Mouse (Mus musculus) CD8-positive naive resting alpha-beta T cell, adult 2 months (primary cell): Measurements from ENCODE around the gene Slain1.

Source experiments
- DNase-seq, 2 experiments: peaks; one replicate each; pipeline ENCODE4 v3.0.0; 2022; ENCODE audit warnings: low read depth in 2 of 2, low spot score in 2 of 2

The Slain1 gene

DNA sequence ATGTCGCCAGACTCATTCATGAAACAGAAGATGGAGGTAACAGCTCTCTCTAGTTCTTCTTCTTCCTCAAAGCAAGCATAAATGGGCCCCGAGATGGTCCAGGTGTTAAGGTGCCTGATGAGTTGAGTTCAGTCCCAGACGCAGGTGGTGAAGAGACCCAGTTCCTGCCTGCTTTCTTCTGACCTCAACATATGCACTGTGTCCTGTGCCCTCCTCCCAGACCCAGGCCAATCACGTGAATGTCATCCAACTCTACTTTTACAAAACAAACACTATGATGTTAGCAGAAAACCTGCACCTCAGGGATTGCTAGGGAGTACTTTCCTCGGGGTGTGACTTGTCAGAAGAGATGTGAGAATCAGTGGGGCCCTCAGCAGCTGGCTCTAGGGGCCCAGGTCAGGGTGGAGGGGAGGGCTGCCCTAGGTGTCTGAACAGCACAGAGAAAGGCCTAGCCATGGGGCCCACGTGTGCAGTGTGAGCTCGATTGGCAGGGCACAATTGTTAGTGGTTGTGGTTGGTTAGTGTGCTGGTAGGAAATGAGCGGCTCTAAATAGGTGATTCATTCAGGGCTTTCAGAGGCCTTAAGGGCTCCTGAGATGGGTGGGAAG lies 16.4 kb downstream of the Slain1 start:
- DNase-seq, result no peak

DNA sequence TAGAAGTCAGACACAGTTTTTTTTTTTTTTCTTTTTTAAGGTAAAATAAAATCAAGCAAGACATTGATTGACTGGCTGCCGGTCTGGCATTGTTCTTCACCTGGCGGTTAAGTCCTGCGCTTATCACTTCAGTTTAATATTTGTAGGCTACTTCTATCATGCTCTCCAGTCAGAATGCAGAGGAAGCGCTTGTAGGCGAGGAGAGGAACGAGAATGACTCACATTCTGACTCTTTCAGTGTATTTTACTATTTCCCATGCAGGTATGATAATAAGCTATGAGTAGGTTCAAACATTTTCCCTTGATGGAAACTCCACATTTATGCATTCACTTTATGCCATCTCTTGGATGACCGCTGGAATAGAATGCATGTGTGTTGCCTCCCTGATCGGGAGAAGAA lies 17.0 kb downstream of the Slain1 start:
- no peak for DNase-seq

DNA sequence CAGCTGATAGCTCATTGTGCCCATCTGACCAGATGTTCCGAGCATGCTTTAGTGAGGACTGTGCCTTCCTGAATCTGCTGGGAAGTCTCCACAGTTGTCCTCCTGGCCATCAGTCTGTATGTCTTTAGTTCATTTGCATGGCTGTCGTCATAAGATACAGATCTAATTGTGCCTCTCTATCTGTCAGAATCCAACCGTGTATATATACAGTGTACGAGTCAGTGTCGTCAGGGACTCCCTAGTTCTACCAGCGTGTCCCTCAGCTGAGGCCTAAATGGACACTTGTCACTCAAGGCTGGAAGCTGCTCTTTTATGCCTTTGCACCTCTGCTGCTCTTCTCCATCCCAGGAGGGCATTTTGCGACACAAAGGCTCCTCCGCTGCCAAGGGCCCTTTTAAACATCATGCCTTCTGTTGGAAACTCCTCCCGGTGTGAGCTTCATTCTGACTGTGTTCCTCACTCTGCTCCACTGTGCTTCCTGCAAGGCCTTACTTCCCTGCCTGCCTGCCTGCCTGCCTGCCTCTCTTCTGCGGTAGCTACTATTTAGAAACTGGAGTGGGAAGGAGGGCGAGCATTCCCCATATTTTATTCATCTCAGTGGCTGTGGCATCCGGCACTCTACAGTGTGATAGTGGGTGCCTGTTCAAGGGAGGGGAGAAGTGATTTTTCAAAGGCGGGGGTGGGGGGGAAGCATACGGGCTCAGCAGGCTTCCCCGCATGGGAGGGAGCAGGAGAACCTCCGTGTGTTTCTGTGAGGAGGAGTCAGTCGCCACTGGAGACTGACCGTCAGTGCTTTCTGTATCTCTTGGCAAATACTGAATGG lies 29.6 kb downstream of the Slain1 start:
- no peak for DNase-seq

DNA sequence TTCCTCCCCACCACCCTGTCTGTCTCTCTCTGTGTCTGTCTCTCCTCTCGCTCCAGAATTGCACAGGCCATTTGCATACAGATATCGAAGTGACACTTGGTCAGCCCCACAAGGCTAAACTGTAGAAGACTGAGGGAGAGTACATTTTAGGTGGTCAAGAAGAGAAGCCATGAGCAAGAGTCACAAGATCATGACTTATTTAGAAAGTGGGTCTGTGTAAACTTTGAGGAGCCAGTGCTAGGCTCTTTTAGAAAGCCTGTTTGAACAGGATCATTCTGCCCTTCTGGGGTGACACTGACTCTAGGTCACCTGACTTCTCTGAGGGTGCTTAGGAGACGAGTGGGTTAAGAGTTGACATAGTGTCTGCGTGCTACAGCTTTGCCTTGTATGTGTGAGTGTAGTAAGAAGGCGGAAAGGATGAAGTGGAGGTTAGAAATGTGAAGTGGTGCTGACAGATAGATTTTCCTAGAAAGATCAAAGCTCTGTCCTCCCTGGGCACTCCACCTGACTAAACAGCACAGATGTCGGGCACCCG lies 30.3 kb downstream of the Slain1 start:
- DNase-seq, result no peak

DNA sequence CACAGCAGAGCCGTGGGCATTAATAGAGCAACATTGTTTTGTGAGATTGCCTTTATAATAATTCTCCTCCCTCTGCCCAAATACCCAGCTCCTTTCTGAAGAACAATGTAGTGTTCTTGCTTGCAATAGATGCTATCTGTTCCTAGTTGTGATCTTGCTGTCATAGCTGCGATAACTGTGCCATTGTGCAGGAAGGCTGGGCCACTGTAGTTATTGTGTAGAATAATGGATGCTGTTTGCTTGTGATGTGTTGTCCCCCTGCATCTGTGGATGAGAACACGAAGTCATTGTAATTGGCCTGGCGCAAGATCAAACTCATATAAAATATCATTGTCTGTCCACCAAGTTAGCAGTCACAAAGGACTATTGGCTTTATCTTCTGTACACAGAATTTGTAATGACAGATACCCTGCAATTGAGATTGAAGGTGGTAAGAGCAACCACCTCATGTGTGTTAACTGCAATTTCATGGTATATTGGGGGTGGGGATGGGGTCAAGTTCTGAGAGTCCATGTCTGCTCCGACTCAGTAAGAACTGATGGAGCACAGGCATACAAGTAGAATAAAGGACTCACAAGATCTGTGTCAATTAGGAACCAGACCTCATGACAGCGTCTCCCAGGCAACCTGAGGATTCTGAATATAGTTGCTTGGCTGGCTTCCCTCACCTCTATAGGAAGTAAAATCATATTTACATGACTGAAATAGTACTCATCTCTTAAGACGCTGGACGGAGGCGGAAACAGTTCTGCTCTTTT lies 32.8 kb downstream of the Slain1 start:
- no peak for DNase-seq

DNA sequence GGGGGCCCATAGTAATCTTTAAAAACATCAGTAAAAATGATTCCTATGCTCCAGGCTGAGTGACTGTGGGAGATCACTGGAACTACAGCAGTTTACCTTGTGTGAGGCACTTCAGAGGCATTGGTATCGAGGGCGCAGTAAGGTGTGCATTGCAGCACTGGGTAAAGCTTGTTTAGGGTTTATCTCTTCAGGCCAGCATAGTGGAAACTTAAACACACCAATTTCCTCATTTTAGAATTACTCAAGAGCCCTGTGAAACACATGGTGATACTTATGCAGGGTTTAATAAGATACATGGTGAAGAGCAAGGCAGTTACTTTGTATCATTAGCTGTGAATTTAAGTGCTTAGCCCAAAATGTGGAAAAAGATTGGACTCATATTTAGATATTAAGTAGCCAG lies 37.0 kb downstream of the Slain1 start:
- DNase-seq, result no peak

DNA sequence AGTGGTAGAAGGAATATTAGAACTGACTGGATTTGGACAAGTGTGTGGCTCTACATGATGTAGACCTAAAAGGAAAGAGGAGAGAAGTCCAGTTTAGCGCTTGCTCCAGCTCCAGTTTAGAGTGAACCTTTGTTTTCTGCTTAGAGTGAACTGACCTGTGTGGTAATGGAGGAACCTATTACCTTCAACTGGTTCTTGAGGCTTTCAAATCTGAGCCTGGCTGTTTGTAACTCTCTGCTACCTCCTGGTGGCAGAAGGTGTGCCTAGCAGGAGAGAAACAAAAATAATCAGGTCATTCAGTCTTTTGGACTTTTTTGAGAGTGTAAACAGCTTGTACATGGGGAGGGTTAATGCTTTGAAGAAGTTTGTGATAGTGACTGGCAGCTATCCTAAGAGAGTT lies 44.3 kb downstream of the Slain1 start:
- peak; percentile 45 to 59 for DNase-seq

DNA sequence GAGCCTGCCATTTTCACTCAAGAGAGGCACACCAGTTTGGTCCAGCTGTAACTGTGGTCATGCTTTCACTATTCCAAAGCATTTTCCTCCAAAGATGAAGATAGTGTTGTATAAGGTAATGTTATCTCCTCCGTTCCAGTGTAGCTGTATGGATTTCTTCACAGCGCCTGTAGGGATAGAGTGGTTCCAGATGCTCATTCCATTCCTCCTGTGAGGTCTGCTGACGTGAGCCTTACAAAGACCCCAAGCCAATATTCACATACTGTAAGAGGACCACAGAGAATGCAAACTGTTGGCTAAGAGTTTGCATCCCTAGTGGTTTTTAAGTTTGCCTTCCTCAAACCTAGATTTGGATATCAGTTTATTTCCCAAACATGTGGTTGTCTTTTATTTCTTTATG lies 45.6 kb downstream of the Slain1 start:
- DNase-seq, result no peak

DNA sequence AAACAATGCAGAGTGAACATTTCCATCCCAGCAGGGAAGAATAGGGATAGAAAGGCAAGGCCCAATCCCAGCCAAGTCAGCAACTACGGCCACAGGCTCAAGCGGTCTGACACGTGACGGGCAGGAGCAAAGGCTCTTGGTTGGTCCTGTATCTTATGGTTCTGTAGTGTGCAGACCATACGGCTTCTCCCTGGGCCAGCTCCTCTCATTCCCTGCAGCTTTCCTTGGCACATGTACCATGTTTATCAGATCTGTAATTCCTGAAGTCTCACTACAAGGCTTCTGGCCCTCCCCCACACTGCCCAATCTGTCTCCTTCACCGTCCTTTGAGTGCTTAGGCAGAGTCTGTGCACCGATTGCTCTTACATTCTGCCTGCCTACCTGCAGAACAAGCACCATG lies 47.1 kb downstream of the Slain1 start:
- DNase-seq, result no peak

DNA sequence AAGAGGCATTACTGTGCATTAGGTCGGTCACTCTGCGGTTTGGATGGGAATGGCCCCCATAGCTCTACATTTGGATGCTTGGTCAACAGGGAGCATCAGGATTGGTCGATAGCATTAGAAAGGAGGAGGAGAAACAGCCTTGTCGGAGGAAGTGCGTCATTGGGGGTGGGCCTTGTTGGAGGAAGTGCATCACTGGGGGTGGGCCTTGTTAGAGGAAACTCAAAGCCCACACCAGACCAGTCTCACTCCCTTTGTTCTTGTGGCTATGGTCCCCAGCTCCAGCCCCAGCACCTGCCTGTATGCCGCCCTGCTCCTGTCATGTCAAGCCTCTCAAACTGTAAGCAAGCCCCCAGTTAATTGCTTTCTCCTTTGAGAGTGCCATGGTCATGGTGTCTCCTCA lies 49.3 kb downstream of the Slain1 start:
- no peak for DNase-seq

DNA sequence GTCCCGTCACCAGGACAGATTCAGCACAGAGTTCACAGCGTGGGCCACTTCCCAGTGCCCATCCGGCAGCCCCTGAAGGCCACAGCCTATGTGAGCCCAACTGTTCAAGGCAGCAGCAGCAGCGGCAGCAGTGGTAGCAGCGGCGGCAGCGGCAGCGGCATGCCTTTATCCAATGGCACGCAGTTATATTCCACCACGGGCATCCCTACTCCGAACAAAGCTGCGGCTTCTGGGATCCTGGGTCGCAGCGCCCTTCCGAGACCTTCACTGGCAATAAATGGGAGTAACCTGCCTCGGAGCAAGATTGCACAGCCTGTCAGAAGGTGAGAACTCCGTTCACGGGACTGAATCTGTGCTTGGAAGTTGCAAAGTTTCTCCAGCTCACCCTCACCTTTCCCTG lies 52.5 kb downstream of the Slain1 start:
- no peak for DNase-seq

DNA sequence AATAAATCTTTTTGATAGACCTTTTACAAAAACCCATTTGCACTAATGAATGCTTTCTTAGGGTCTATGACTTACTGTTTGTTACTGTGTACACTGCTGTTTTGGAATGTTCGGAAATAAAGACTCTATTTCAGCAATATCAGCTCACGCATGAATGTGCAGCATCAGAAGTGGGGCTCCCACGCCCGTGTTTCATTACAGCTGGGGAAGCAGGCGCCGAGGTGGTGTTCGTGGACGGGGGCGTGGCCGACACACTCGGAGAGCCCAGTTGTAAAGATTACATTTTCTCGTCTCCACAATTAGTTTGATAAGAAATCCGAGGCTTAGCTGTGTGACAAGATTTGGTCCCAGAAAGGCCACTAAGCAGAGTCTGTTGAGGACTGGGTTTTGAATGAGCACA lies 54.7 kb downstream of the Slain1 start:
- no peak for DNase-seq

DNA sequence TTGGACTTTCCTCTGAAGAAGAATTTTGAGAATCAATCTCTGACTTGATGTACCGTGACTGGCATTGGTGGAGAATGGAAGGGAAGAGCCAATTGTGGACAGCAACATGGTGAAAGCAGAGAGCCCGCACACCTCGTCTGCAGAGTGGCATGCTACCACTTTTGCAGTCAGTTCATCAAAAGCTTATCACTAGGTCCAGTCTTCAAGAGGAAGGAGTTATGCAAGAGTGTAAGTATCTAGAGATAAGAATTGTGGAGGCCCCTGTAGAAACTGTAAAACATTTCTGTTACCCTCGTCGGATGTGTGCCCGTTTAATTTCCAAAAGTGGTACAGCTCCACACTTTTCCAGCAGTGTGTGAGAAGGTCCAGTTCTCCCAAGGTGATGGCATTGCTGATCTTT lies 56.3 kb downstream of the Slain1 start:
- DNase-seq, result no peak

DNA sequence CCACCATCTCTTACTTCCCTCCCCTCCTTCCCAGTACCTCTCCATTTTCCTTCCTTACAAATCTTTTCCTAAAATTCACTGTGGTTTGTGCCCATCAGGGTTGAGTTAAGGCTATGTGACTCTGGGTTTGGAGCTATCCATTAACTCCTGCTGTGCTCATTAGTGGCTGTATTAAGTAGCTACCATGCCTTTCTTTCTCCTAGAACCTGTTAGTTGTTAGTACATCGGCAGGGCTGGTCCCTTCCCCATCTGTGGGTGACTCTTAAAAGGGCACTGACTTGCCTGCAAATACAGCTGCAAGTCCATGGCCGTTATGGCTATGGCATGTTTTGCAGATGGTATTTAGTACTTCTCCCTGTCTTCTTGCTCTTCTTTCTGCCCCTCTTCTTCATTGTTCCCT lies 58.6 kb downstream of the Slain1 start:
- no peak for DNase-seq

DNA sequence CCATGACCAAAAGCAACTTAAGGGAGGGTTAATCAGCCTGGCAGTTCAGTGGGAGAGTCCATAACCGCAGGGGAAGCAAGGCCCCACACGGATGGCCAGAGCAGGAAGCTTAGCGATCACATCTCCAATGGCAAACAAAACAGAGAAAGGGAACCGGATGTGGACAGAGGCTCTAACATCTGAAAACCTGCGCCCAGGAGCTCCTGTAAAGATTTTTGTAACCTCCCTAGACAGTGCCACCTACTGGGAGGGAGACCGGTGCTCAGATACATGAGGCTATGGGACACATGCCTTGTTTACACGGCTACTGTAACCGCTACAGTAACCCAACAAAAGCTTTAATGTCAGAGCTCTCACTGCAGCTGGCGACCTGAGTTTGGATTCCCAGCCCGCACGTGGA lies 59.2 kb downstream of the Slain1 start:
- no peak for DNase-seq

DNA sequence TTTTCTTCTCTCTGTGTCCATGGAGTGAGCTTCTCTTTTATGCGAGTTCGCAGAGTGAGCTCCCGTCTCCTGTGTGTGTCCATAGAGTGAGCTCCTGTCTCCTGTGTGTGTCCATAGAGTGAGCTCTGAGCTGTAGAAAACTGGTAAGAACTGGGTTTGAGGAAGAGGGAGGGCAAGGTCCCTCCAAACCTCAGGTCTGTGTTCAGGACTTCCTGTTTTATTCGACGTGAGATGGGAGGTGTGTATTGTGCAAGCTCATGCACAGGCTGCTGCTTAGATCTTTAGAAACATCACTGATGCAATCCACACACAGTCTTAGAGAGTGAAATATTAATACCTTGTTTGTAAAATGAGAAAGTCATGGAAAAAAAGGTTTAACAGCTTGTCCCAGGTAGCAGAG lies 63.0 kb downstream of the Slain1 start:
- no peak for DNase-seq

DNA sequence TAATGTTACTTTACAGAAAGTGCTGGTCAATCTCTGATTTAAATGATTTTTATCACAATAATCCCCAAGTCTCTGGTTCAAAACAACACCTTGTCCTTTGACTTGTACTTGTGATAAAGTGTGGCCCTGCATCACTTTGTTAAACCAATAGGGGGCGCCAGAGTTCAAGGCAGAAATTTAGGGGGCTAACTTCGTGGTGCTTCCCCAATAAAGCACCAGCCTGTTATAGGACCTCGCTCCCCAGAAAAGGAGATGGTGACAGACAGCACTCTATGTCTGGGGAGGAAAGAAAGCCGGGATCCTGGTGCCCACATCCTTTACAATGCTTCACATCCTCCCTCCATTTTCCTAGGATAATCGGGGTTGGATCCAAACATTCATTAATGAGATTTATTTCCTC lies 67.5 kb downstream of the Slain1 start:
- DNase-seq, result peak; percentile 11 to 34

DNA sequence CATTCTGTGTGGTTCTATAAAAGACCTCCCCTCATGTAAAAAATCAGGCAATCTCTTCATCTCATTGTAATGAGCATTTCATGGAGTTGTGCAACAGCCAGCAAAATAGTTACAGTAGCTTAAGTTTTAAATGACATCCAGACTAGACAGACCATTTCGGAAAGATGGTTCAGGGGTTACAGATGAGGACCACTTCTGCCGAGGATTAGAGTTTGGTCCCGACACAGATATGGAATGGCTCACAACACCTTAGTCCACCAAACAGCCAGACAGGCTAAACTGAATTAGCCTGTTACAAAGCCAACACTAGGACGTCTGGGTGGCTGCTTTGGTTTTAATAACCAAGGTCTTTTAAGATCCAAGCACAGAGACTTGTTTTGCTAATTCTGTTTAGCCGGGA lies 68.0 kb downstream of the Slain1 start:
- no peak for DNase-seq

DNA sequence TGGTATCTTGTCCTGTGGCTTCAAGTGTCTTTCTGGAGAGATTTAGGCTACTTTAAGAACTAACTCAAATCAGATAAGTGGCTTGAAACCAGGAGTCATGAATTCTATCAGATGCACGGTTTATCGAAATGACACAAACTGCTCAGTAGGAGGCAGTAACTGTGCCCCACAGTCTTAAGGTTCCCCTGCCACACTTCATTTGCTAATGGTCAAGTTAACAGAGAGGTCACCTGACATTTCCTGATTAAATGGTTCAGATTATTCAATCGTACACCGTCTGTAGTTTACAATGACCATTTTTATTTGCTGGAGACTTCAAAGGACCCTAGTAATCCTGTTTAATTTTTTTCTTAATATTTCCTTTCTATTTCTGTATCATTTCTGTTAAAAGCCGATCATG lies 68.4 kb downstream of the Slain1 start:
- no peak for DNase-seq

DNA sequence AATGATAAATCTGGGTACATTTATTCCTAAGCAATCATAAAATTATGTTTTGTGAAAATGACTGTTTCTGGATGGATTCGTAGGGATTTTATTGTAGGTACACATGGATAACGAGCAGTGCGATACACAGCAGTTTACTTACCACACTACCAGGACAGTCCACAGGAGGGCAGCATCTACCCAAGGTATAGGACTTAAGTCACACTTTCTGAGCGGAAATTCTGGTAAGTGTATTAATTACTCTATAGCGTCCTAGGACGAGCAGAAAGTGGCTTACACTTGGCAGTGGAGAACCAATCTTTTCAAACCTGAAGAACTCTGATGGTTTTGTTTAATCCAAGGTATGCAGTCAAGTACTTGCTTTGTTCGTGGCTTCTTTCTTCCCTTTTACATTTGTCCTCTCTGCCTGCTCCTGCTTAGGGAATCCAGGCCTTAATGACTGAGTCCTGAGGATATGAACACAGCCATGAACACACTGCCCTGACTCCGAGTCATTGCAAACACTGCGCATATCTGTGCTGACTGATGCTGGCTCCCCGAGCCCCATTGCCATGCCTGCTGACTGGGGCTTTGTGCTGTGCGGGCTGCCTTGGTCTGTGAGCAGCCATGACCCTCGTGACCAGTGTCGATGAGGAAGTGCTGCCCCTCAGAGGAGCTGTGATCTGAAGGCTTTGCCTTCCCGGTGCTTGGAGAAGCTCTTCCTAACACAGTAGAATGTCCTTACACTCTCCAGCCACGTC lies 69.0 kb downstream of the Slain1 start:
- DNase-seq, result peak; percentile 55 to 76

DNA sequence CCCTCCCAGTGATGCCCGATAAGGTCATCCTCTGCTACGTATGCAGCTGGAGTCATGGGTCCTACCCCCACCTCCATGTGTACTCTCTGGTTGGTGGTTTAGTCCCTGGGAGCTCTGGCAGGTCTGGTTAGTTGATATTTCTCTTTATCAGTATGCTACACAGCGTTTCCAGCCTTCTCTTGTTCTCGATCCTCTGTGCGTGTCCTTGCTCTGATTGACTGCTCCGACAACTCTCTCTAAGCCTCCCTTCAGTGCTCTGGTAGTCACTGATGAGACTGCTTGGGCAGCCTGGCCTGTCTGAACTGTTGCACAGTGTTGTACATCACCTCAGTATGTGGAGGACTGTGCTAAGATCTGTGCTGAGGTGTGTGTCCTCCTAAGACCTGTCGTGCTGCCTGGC lies 70.1 kb downstream of the Slain1 start:
- no peak for DNase-seq
